Mouse (Mus musculus) testis, adult 2 months (tissue): ENCODE measurements around the gene Hist1h4f. TPM values are rescaled to one million over a fixed set of nuclear protein-coding genes. Genes with fewer than 3 reads are reported as not detected.
"Not testable (repeated sequence)": the region's sequence is repeated elsewhere in the genome, so short reads cannot be mapped to it uniquely, and the experiment has no call there.

Source experiments
- H3K27ac ChIP-seq: fragments of 200-500 bp; 2 replicates; pipeline ENCODE4 v1.5.1; 2012; ENCODE audit warnings: low read depth, low read length; ENCODE audit not compliant: control insufficient read depth, insufficient read depth
- H3K27me3 ChIP-seq: fragments of 200-500 bp; 2 replicates; pipeline ENCODE4 v1.6.1; 2012; ENCODE audit warnings: mild to moderate bottlenecking, low read length, moderate library complexity; ENCODE audit not compliant: control insufficient read depth, insufficient read depth
- H3K36me3 ChIP-seq: fragments of 200-500 bp; 2 replicates; pipeline ENCODE4 v1.6.1; 2012; ENCODE audit warnings: mild to moderate bottlenecking, low read length; ENCODE audit not compliant: control insufficient read depth, insufficient read depth
- H3K4me1 ChIP-seq: fragments of 200-500 bp; 2 replicates; pipeline ENCODE4 v1.6.1; 2012; ENCODE audit warnings: low read length; ENCODE audit not compliant: control insufficient read depth, insufficient read depth
- H3K4me3 ChIP-seq: fragments of 200-500 bp; 2 replicates; pipeline ENCODE4 v1.5.1; 2012; ENCODE audit warnings: low read depth, mild to moderate bottlenecking, low read length, moderate library complexity, mixed read lengths; ENCODE audit not compliant: control insufficient read depth
- CTCF ChIP-seq: fragments of 200-500 bp; IDR thresholded peaks from 2 replicates; pipeline ENCODE4 v1.5.1; 2012; ENCODE audit warnings: low read depth, mild to moderate bottlenecking, inconsistent platforms, low read length, moderate library complexity; ENCODE audit not compliant: control insufficient read depth, insufficient read depth, insufficient replicate concordance
- POLR2A ChIP-seq: fragments of 200-500 bp; IDR thresholded peaks from 2 replicates; pipeline ENCODE4 v1.6.1; 2012; ENCODE audit warnings: low read depth, mild to moderate bottlenecking, inconsistent platforms, low read length, moderate library complexity; ENCODE audit not compliant: control insufficient read depth
- polyA plus RNA-seq: library from polyadenylated mRNA; depleted of rRNA; stranded (reverse); fragments of >200 nt; gene quantifications from 2 replicates; pipeline ENCODE4 v1.2.3, GENCODE M21; 2012

Gene Hist1h4f
- polyA plus RNA-seq, 1 experiment, result 2.1 TPM

DNA sequence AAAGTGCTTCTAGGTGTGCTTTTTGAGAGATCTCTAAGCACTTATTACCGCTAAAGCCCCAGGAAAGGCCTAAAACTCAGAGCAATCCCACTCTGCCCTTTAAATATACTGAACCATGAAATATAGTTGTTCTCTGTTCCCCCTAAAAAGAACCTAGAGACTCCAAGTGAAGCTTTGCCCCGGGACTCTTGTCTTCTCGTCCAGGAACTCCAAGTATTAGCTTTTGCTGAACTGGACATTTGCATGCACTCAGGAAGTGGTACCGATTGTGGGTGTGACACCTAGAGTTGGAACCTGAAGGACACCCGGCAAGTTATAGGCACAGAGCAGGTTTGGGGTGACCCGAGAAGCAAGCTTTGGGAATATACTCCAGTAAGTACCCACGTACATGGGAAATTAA is 39.8 kb upstream of the Hist1h4f start:
- H3K36me3 ChIP-seq, result no peaks in the 10 kb centered on the region
- H3K4me1 ChIP-seq, result 0 out of 2 replicates have a peak, but pooled peaks cover 2% of the 10 kb centered on the region
- TF ChIP-seq CTCF (no peak), POLR2A (no peak)
- no peak overlapping the region for H3K27ac ChIP-seq
- H3K27me3 ChIP-seq, result no peaks in the 10 kb centered on the region
- H3K4me3 ChIP-seq, result no peak overlapping the region

DNA sequence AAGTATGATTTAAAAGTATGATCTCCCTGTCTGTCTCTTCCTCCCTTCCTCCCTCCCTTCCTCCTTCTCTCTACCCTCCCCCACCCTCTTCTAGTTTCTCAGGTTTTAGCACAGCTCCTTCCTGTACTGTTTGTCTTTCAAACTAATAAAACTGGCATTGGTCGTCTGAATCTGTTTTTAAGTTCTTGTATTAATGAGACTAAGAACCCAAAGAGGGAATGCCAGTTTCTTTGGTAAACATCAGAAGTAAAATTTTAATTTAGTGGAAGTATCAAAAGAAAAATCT is 35.4 kb upstream of the Hist1h4f start:
- TF ChIP-seq POLR2A (no peak), CTCF (no peak)
- no peaks in the 10 kb centered on the region for H3K27me3 ChIP-seq

DNA sequence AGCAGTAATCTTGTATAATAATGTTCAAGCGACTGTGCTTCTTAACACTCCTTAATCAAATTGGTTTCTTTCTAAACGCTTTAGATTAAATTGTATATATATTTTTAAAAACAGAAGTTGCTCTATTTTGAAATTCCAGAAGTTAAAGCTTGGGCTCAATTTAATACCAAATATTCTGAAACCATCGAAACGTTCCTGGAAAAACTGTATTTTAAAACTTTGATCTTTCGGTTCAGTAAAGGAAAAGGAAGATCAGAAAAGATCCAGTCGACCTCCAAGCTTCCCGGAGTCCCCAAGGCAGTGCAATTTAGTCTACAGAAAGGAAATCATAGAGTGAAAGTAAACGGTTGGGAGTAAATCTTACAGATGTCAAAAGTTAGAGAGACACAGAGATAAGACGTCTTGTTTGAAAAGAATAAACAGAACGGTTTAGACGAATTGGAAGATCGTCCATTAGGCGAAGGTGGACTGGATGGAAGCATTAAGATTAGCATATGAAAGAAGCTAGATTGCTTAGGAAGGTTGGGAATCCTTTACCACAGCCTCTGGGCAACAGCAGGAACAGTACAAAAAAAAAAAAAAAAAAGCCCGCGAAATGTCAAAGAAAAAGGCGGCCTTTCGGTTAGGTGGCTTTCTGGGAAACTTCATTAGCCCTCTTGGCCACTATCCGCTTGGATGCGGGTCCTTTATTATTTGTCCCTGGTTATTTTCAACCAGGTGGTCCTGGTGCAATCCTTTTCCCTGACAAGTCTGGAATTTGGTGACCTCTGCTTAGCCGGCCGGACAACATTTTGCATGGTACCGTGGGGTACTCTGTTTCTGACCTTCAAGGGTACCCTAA is 34.9 kb upstream of the Hist1h4f start:
- TF ChIP-seq POLR2A, result no peak
- no peak for TF ChIP-seq CTCF

More for the DNA sequence above, 35.4 kb upstream of the Hist1h4f start:
- Histone ChIP-seq H3K4me3 (no peak overlapping the region), H3K4me1 (peaks cover 6% of the 10 kb centered on the region; the same call in 1 of the 2 replicates), H3K27ac (no peak overlapping the region), H3K36me3 (no peaks in the 10 kb centered on the region)

DNA sequence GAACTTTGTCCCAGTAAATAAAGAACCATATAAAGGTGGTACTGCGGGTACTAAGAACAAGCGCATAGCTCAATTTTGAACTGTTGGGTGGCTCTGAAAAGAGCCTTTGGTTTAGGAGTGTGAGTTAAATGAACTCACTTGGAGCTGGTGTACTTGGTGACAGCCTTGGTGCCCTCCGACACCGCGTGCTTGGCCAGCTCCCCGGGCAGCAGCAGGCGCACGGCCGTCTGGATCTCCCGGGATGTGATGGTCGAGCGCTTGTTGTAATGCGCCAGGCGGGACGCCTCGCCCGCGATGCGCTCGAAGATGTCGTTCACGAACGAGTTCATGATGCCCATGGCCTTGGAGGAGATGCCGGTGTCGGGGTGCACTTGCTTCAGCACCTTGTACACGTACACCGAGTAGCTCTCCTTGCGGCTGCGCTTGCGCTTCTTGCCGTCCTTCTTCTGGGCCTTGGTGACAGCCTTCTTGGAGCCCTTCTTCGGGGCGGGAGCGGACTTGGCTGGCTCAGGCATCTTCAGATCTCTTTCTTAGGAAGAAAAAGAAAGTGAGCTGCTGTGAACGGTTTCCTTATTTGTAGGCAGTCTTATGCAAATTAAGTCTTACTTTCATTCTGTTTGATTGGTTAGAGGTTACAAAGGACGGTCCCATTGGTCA is 34.1 kb upstream of the Hist1h4f start:
- H3K4me1 ChIP-seq, H3K27me3 ChIP-seq, H3K27ac ChIP-seq, H3K36me3 ChIP-seq: not testable (repeated sequence)
- peak; percentile 53; the same call in 1 of the 2 replicates for TF ChIP-seq POLR2A
- H3K4me3 ChIP-seq, result peak overlapping the region; percentile 55; the same call in 1 of the 2 replicates

More for the DNA sequence above, 34.9 kb upstream of the Hist1h4f start:
- no peak overlapping the region for H3K4me3 ChIP-seq
- H3K27me3 ChIP-seq, result no peaks in the 10 kb centered on the region
- H3K4me1 ChIP-seq, result peaks cover 7% of the 10 kb centered on the region; the same call in 1 of the 2 replicates
- H3K27ac ChIP-seq, result peak overlapping the region; percentile 32; the same call in 1 of the 2 replicates
- no peaks in the 10 kb centered on the region for H3K36me3 ChIP-seq

DNA sequence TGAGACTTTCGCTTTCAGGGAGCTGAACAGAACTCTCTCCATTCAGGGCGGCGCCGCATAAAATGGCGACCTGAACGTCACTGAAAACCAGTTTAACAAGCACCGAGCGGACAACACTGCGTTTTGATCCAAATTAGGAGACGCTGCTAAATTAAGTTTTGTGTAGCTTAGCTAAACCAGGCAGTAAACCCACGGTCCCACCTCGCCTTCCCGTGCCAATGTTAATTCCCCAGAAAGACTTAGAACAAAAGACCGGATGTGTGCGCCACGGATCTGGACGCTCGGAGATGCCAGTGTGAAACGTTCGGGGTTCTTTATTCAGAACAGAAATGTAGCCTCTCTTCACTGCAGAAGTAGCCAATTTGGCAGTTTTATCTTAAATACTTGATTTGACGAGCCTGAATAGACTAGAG is 33.6 kb upstream of the Hist1h4f start:
- peaks cover 8% of the 10 kb centered on the region; the same call in 1 of the 2 replicates for H3K4me1 ChIP-seq
- H3K27me3 ChIP-seq, result no peaks in the 10 kb centered on the region
- H3K27ac ChIP-seq, result peak overlapping the region; percentile 84
- no peaks in the 10 kb centered on the region for H3K36me3 ChIP-seq
- H3K4me3 ChIP-seq, result peak overlapping the region; percentile 79
- TF ChIP-seq CTCF, result no peak
- TF ChIP-seq POLR2A, result no peak

DNA sequence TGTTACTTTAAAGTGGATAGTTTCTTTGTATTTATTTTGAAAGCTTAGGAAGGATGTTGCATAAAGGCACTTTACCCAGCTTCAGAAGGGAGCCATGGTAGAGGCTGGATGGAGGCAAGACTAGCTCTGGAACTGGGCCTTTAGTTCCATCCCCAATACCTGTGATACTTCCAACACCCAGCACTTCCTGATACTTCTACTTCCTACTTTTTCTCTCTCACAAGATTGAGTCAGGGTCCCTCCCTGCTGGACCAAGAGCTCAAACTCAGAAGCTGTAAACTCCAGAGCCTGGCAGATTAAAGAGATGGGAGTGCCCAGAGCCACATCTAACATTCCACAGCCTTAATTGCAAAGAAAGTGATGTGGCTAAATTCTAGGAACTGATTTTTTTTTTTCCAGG is 32.9 kb upstream of the Hist1h4f start:
- H3K27ac ChIP-seq, result no peak overlapping the region
- H3K4me3 ChIP-seq, result no peak overlapping the region
- TF ChIP-seq POLR2A (no peak), CTCF (no peak)
- H3K36me3 ChIP-seq, result no peaks in the 10 kb centered on the region
- peaks cover 8% of the 10 kb centered on the region; the same call in 1 of the 2 replicates for H3K4me1 ChIP-seq
- no peaks in the 10 kb centered on the region for H3K27me3 ChIP-seq

DNA sequence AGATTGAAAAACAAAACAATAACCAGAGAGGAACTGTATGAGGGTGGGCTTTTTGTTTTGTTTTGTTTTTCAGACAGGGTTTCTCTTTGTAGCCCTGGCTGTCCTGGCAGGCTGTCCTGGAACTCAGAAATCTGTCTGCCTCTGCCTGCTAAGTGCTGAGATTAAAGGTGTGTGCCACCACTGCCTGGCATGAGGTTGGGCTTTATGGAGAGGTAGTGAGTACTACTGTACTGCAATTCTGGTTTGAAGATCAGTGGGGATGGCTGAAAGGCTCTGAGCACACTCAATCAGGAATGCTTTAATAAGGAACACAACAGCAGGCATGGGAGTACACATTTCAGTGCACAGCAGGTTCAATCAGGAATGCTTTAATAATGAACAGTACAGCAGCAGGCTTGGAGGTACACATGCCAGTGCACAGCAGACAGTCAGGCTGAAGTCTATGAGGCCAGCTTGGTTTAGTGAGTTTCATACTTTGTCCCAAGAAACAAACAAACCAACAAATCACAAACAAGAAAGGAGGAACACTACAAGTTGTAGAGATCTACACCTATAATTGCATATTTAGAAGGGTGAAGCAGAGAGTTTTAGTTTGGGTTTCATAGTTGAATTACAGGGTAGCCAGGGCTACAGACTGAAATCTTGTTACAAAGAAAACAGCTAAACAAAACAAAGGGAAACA is 32.1 kb upstream of the Hist1h4f start:
- Histone ChIP-seq H3K36me3 (no peaks in the 10 kb centered on the region), H3K27me3 (no peaks in the 10 kb centered on the region), H3K4me1 (peaks cover 8% of the 10 kb centered on the region; the same call in 1 of the 2 replicates), H3K27ac (no peak overlapping the region), H3K4me3 (no peak overlapping the region)
- TF ChIP-seq CTCF (no peak), POLR2A (no peak)
